Mouse (Mus musculus) heart, embryonic 15.5 days (tissue): ENCODE data around the gene Slc48a1. TPM values are rescaled to one million over a fixed set of nuclear protein-coding genes. Genes with fewer than 3 reads are reported as not detected.

ENCODE experiments used
- ATAC-seq: fragments of 200-750 bp; cut with Nextera tagmentation; replicated peaks from 2 replicates; pipeline ENCODE4 v1.8.0; 2017; ENCODE audit warnings: low read depth, moderate TSS enrichment; ENCODE audit not compliant: insufficient number of reproducible peaks, insufficient read depth, low FRiP score
- H3K27ac ChIP-seq: fragments of 300-500 bp; sonication (generic); 2 replicates; pipeline ENCODE4 v1.5.1; 2015; ENCODE audit warnings: mild to moderate bottlenecking, inconsistent platforms
- H3K27me3 ChIP-seq: fragments of 300-500 bp; sonication (generic); 2 replicates; pipeline ENCODE4 v1.6.1; 2015; ENCODE audit warnings: inconsistent platforms
- H3K36me3 ChIP-seq: fragments of 300-500 bp; sonication (generic); 2 replicates; pipeline ENCODE4 v1.6.1; 2015; ENCODE audit warnings: mild to moderate bottlenecking, inconsistent platforms
- H3K4me1 ChIP-seq: fragments of 300-500 bp; sonication (generic); replicated peaks from 2 replicates; pipeline ENCODE4 v1.6.1; 2015; ENCODE audit warnings: inconsistent platforms
- H3K4me2 ChIP-seq: fragments of 300-500 bp; sonication (generic); 2 replicates; pipeline ENCODE4 v1.6.1; 2015; ENCODE audit warnings: inconsistent platforms, mild to moderate bottlenecking, moderate library complexity
- H3K4me3 ChIP-seq: fragments of 300-500 bp; sonication (generic); 2 replicates; pipeline ENCODE4 v1.5.1; 2015; ENCODE audit warnings: mild to moderate bottlenecking, inconsistent platforms
- H3K9ac ChIP-seq: fragments of 300-500 bp; sonication (generic); 2 replicates; pipeline ENCODE4 v1.6.1; 2015; ENCODE audit warnings: mild to moderate bottlenecking, inconsistent platforms
- H3K9me3 ChIP-seq: fragments of 300-500 bp; sonication (generic); replicated peaks from 2 replicates; pipeline ENCODE4 v1.6.1; 2016; ENCODE audit warnings: inconsistent platforms
- WGBS: fragments of 180-500 bp; shearing (Covaris S2); methylation state at CpG from one replicate; pipeline ENCODE4 v1.1.7; 2015; ENCODE audit warnings: mixed read lengths; 5-methylcytosine and 5-hydroxymethylcytosine counted together
- polyA plus RNA-seq: library from polyadenylated mRNA; unstranded; fragments of >200 nt; fragmentation: Nextera tagmentation; extraction: Ambion mirVana; gene quantifications from 2 replicates; pipeline ENCODE4 v1.2.1, GENCODE M21; 2015

Gene Slc48a1
- polyA plus RNA-seq, 1 experiment from 2014 or later, result 64.3 TPM

GRCm38 (mm10) chr15:97743961-97744525, 34.3 kb upstream of the Slc48a1 start:
- 0 out of 2 replicates have a peak overlapping the region, but pooled peaks have one; percentile 13 for H3K27ac ChIP-seq
- no peak overlapping the region for H3K4me2 ChIP-seq
- peaks cover 4% of the 10 kb centered on the region; the same call in 1 of the 2 replicates for H3K36me3 ChIP-seq
- no peaks in the 10 kb centered on the region for H3K9me3 ChIP-seq
- no peak overlapping the region for H3K4me3 ChIP-seq
- no peaks in the 10 kb centered on the region for H3K27me3 ChIP-seq
- H3K4me1 ChIP-seq, result peaks cover 56% of the 10 kb centered on the region
- H3K9ac ChIP-seq, result no peak overlapping the region
- 60% methylated on average over 12 of the region's 12 CpGs for WGBS
- ATAC-seq, result no peak

GRCm38 (mm10) chr15:97744930-97745329, 33.4 kb upstream of the Slc48a1 start:
- no peaks in the 10 kb centered on the region for H3K9me3 ChIP-seq
- peaks cover 4% of the 10 kb centered on the region; the same call in 1 of the 2 replicates for H3K36me3 ChIP-seq
- peak overlapping the region; percentile 35; the same call in 1 of the 2 replicates for H3K27ac ChIP-seq
- ATAC-seq, result no peak
- 64% methylated on average over 10 of the region's 10 CpGs for WGBS
- no peak overlapping the region for H3K9ac ChIP-seq
- no peak overlapping the region for H3K4me3 ChIP-seq
- peaks cover 65% of the 10 kb centered on the region for H3K4me1 ChIP-seq
- H3K4me2 ChIP-seq, result no peak overlapping the region
- no peaks in the 10 kb centered on the region for H3K27me3 ChIP-seq

- Histone ChIP-seq H3K9me3 (no peaks in the 10 kb centered on the region), H3K36me3 (peaks cover 4% of the 10 kb centered on the region; the same call in 1 of the 2 replicates), H3K27me3 (no peaks in the 10 kb centered on the region), H3K9ac (no peak overlapping the region), H3K4me1 (peaks cover 69% of the 10 kb centered on the region), H3K27ac (peak overlapping the region; percentile 35), H3K4me2 (no peak overlapping the region), H3K4me3 (no peak overlapping the region)
- no peak for ATAC-seq
- 37% methylated on average over 10 of the region's 10 CpGs for WGBS
Observed at GRCm38 (mm10) chr15:97745331-97745730, 33.0 kb upstream of the Slc48a1 start.

GRCm38 (mm10) chr15:97746278-97746677, 32.0 kb upstream of the Slc48a1 start:
- Histone ChIP-seq H3K36me3 (peaks cover 4% of the 10 kb centered on the region; the same call in 1 of the 2 replicates), H3K4me1 (peaks cover 73% of the 10 kb centered on the region), H3K9ac (no peak overlapping the region), H3K4me2 (no peak overlapping the region), H3K9me3 (no peaks in the 10 kb centered on the region), H3K27ac (no peak overlapping the region), H3K4me3 (no peak overlapping the region), H3K27me3 (no peaks in the 10 kb centered on the region)
- no peak for ATAC-seq
- 85% methylated on average over 10 of the region's 10 CpGs for WGBS

- H3K4me1 ChIP-seq, result peaks cover 71% of the 10 kb centered on the region
- no peak for ATAC-seq
- H3K9ac ChIP-seq, result no peak overlapping the region
- WGBS, result 87% methylated on average over 24 of the region's 24 CpGs
- H3K4me3 ChIP-seq, result no peak overlapping the region
- peaks cover 4% of the 10 kb centered on the region; the same call in 1 of the 2 replicates for H3K36me3 ChIP-seq
- no peak overlapping the region for H3K27ac ChIP-seq
- no peak overlapping the region for H3K4me2 ChIP-seq
- H3K9me3 ChIP-seq, result no peaks in the 10 kb centered on the region
- H3K27me3 ChIP-seq, result no peaks in the 10 kb centered on the region
Observed at GRCm38 (mm10) chr15:97746748-97747147, 31.6 kb upstream of the Slc48a1 start.

- no peak overlapping the region for H3K27ac ChIP-seq
Observed at GRCm38 (mm10) chr15:97747486-97747885, 30.8 kb upstream of the Slc48a1 start.

GRCm38 (mm10) chr15:97748309-97748708, 30.0 kb upstream of the Slc48a1 start:
- peaks cover 65% of the 10 kb centered on the region for H3K4me1 ChIP-seq
- H3K36me3 ChIP-seq, result peaks cover 4% of the 10 kb centered on the region; the same call in 1 of the 2 replicates
- H3K27ac ChIP-seq, result peak overlapping the region; percentile 61
- peak overlapping the region; percentile 26 for H3K4me2 ChIP-seq
- 27% methylated on average over 10 of the region's 10 CpGs for WGBS
- no peak overlapping the region; the same call in 1 of the 2 replicates for H3K4me3 ChIP-seq
- ATAC-seq, result peak; percentile 70
- no peaks in the 10 kb centered on the region for H3K27me3 ChIP-seq
- H3K9me3 ChIP-seq, result no peaks in the 10 kb centered on the region
- H3K9ac ChIP-seq, result no peak overlapping the region

More at GRCm38 (mm10) chr15:97747486-97747885, 30.8 kb upstream of the Slc48a1 start:
- Histone ChIP-seq H3K9me3 (no peaks in the 10 kb centered on the region), H3K4me1 (peaks cover 66% of the 10 kb centered on the region), H3K27me3 (no peaks in the 10 kb centered on the region), H3K4me3 (no peak overlapping the region), H3K4me2 (no peak overlapping the region; the same call in 1 of the 2 replicates), H3K36me3 (peaks cover 4% of the 10 kb centered on the region; the same call in 1 of the 2 replicates), H3K9ac (no peak overlapping the region)
- ATAC-seq, result no peak
- 83% methylated on average over 4 of the region's 4 CpGs for WGBS

- no peaks in the 10 kb centered on the region for H3K9me3 ChIP-seq
- peak overlapping the region; percentile 61; the same call in 1 of the 2 replicates for H3K27ac ChIP-seq
- ATAC-seq, result no peak
- no peaks in the 10 kb centered on the region for H3K27me3 ChIP-seq
- peaks cover 68% of the 10 kb centered on the region for H3K4me1 ChIP-seq
- H3K4me3 ChIP-seq, result no peak overlapping the region; the same call in 1 of the 2 replicates
- H3K9ac ChIP-seq, result 0 out of 2 replicates have a peak overlapping the region, but pooled peaks have one; percentile 20
- H3K4me2 ChIP-seq, result peak overlapping the region; percentile 9; the same call in 1 of the 2 replicates
- 82% methylated on average over 4 of the region's 4 CpGs for WGBS
- H3K36me3 ChIP-seq, result peaks cover 4% of the 10 kb centered on the region; the same call in 1 of the 2 replicates
Observed at GRCm38 (mm10) chr15:97748964-97749363, 29.4 kb upstream of the Slc48a1 start.

- WGBS, result 91% methylated on average over 9 of the region's 9 CpGs
- H3K4me3 ChIP-seq, result no peak overlapping the region; the same call in 1 of the 2 replicates
- H3K9me3 ChIP-seq, result no peaks in the 10 kb centered on the region
- peak overlapping the region; percentile 9; the same call in 1 of the 2 replicates for H3K4me2 ChIP-seq
- H3K27ac ChIP-seq, result peak overlapping the region; percentile 82; the same call in 1 of the 2 replicates
- H3K36me3 ChIP-seq, result peaks cover 4% of the 10 kb centered on the region; the same call in 1 of the 2 replicates
- H3K4me1 ChIP-seq, result peaks cover 68% of the 10 kb centered on the region
- ATAC-seq, result no peak
- H3K9ac ChIP-seq, result 0 out of 2 replicates have a peak overlapping the region, but pooled peaks have one; percentile 20
- H3K27me3 ChIP-seq, result no peaks in the 10 kb centered on the region
Observed at GRCm38 (mm10) chr15:97749397-97749796, 28.9 kb upstream of the Slc48a1 start.

GRCm38 (mm10) chr15:97749841-97750240, 28.5 kb upstream of the Slc48a1 start:
- Histone ChIP-seq H3K36me3 (peaks cover 4% of the 10 kb centered on the region; the same call in 1 of the 2 replicates), H3K4me2 (peak overlapping the region; percentile 29), H3K27me3 (no peaks in the 10 kb centered on the region), H3K4me1 (peaks cover 70% of the 10 kb centered on the region), H3K9ac (0 out of 2 replicates have a peak overlapping the region, but pooled peaks have one; percentile 9), H3K9me3 (no peaks in the 10 kb centered on the region), H3K27ac (peak overlapping the region; percentile 82), H3K4me3 (peak overlapping the region; percentile 20)
- WGBS, result 77% methylated on average over 13 of the region's 13 CpGs
- no peak for ATAC-seq

- H3K4me2 ChIP-seq, result peak overlapping the region; percentile 29
- H3K9me3 ChIP-seq, result no peaks in the 10 kb centered on the region
- peak overlapping the region; percentile 20; the same call in 1 of the 2 replicates for H3K4me3 ChIP-seq
- peak; percentile 84 for ATAC-seq
- H3K9ac ChIP-seq, result no peak overlapping the region
- WGBS, result 6% methylated on average over 12 of the region's 12 CpGs
- H3K4me1 ChIP-seq, result peaks cover 70% of the 10 kb centered on the region
- H3K36me3 ChIP-seq, result peaks cover 4% of the 10 kb centered on the region; the same call in 1 of the 2 replicates
- peak overlapping the region; percentile 82 for H3K27ac ChIP-seq
- no peaks in the 10 kb centered on the region for H3K27me3 ChIP-seq
Observed at GRCm38 (mm10) chr15:97750697-97751096, 27.6 kb upstream of the Slc48a1 start.
